Mouse (Mus musculus): ENCODE measurements around the gene Tanc1. TPM values are rescaled to one million over a fixed set of nuclear protein-coding genes. Genes with fewer than 3 reads are reported as not detected.

Gene Tanc1
- polyA plus RNA-seq, 1 experiment from 2014 or later = 40.7 TPM

- no peaks in the 10 kb centered on the region for H3K9me3 ChIP-seq
- H3K4me1 ChIP-seq = peaks cover 71% of the 10 kb centered on the region
- no peak for DNase-seq (ENCODE audit: low spot score)
- no peaks in the 10 kb centered on the region for H3K27me3 ChIP-seq (ENCODE audit: insufficient read depth, poor library complexity, severe bottlenecking)
- H3K36me3 ChIP-seq = no peaks in the 10 kb centered on the region
- H3K27ac ChIP-seq = no peak overlapping the region
- 83% methylated on average over 8 of the region's 8 CpGs for WGBS
- no peak overlapping the region for H3K4me3 ChIP-seq
Observed at GRCm38 (mm10) chr2:59642722-59643121, 30.9 kb downstream of the Tanc1 start.

- H3K4me3 ChIP-seq = no peak overlapping the region
- no peak for DNase-seq (ENCODE audit: low spot score)
- H3K27ac ChIP-seq = no peak overlapping the region
- no peaks in the 10 kb centered on the region for H3K9me3 ChIP-seq
- H3K27me3 ChIP-seq (ENCODE audit: insufficient read depth, poor library complexity, severe bottlenecking) = no peaks in the 10 kb centered on the region
- H3K36me3 ChIP-seq = no peaks in the 10 kb centered on the region
- H3K4me1 ChIP-seq = peaks cover 73% of the 10 kb centered on the region
- 45% methylated on average over 5 of the region's 5 CpGs for WGBS
Observed at GRCm38 (mm10) chr2:59644816-59645215, 33.0 kb downstream of the Tanc1 start.

DNA sequence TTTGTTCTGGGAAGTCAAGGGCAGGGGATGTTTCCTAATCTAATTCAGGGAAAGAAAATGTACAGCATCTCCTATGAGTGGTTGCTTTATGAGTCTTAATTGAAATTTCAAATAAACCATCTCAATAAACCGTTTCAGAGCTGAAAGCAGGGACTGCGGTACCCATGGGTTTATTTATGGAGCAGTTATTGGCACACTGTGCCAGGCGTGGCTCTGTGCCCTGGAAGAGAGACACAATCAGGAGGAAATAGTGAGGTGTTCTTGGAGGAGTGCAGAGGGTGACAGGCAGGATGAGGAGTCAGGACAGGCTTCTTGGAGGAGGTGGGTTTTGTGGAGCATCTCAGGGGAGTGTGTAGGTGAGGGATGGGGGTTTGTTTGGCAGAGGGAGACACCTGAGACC lies 33.7 kb downstream of the Tanc1 start:
- WGBS = 75% methylated on average over 3 of the region's 3 CpGs
- DNase-seq (ENCODE audit: low spot score) = no peak
- Histone ChIP-seq H3K27ac (0 out of 2 replicates have a peak overlapping the region, but pooled peaks have one; percentile 11), H3K27me3 (ENCODE audit: insufficient read depth, poor library complexity, severe bottlenecking) (no peaks in the 10 kb centered on the region), H3K9me3 (no peaks in the 10 kb centered on the region), H3K4me1 (peaks cover 72% of the 10 kb centered on the region), H3K4me3 (no peak overlapping the region), H3K36me3 (no peaks in the 10 kb centered on the region)

GRCm38 (mm10) chr2:59646740-59647390 lies 35.0 kb downstream of the Tanc1 start:
- Histone ChIP-seq H3K27ac (no peak overlapping the region), H3K4me1 (peaks cover 63% of the 10 kb centered on the region), H3K27me3 (ENCODE audit: insufficient read depth, poor library complexity, severe bottlenecking) (no peaks in the 10 kb centered on the region), H3K4me3 (no peak overlapping the region), H3K36me3 (peaks cover 3% of the 10 kb centered on the region; the same call in 1 of the 2 replicates), H3K9me3 (no peaks in the 10 kb centered on the region)
- WGBS = 77% methylated on average over 20 of the region's 20 CpGs
- DNase-seq (ENCODE audit: low spot score) = no peak

GRCm38 (mm10) chr2:59648444-59648843 lies 36.6 kb downstream of the Tanc1 start:
- Histone ChIP-seq H3K9me3 (no peaks in the 10 kb centered on the region), H3K4me1 (peaks cover 63% of the 10 kb centered on the region), H3K27me3 (ENCODE audit: insufficient read depth, poor library complexity, severe bottlenecking) (no peaks in the 10 kb centered on the region), H3K27ac (peak overlapping the region; percentile 47; the same call in 1 of the 2 replicates), H3K4me3 (no peak overlapping the region), H3K36me3 (peaks cover 3% of the 10 kb centered on the region; the same call in 1 of the 2 replicates)
- DNase-seq (ENCODE audit: low spot score) = no peak
- 25% methylated on average over 12 of the region's 12 CpGs for WGBS

- DNase-seq (ENCODE audit: low spot score) = no peak
- Histone ChIP-seq H3K36me3 (peaks cover 6% of the 10 kb centered on the region; the same call in 1 of the 2 replicates), H3K27ac (no peak overlapping the region), H3K4me1 (peaks cover 56% of the 10 kb centered on the region), H3K4me3 (no peak overlapping the region), H3K27me3 (ENCODE audit: insufficient read depth, poor library complexity, severe bottlenecking) (no peaks in the 10 kb centered on the region), H3K9me3 (no peaks in the 10 kb centered on the region)
- WGBS = 90% methylated on average over 8 of the region's 8 CpGs
Observed at GRCm38 (mm10) chr2:59651801-59652200, 40.0 kb downstream of the Tanc1 start.

- Histone ChIP-seq H3K27me3 (ENCODE audit: insufficient read depth, poor library complexity, severe bottlenecking) (no peaks in the 10 kb centered on the region), H3K36me3 (peaks cover 9% of the 10 kb centered on the region; the same call in 1 of the 2 replicates), H3K27ac (no peak overlapping the region), H3K9me3 (no peaks in the 10 kb centered on the region), H3K4me1 (peaks cover 53% of the 10 kb centered on the region), H3K4me3 (no peak overlapping the region)
- no peak for DNase-seq (ENCODE audit: low spot score)
- 64% methylated on average over 5 of the region's 5 CpGs for WGBS
Observed at GRCm38 (mm10) chr2:59652702-59653101, 40.9 kb downstream of the Tanc1 start.

DNA sequence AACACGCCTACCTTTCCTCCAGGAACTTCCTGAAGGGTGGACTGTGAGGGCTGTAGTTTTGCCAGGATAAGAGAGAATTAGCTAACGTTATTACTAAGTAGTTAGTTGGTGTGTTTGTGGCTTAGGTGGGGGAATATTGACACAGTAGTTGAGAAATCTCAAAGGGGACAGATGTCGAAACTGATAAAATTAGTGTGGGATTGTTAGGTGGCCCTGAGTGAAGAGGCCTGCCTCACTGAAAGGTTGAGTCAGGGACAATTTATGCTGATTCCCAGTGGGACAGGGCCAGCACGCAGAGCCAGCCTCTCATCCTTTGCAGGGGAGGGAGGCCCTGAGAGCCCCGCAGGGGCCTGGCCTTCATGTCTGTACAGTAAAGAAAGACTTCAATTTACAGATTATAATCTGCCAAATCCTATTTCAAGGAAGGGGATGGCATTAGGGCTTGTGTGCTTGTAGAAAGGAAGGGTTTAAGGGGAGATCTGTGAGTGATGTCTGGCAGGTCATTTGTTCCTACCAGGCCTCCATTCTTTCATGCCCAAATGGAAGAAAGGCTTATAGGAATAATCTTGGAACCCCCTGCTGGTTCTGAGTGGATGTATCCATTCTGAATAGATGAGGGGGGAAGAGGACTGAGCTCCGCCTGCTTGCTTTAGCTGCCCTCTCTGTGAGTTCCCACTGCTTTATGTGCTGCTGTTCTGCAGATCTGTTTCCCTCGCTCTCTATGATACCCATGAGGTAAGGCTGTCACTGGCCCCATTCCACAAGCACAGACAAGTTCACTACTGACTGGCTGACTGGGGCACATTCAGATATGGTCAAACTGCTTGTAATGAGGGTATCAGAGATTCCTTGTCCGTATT lies 41.7 kb downstream of the Tanc1 start:
- Histone ChIP-seq H3K36me3 (peaks cover 9% of the 10 kb centered on the region; the same call in 1 of the 2 replicates), H3K9me3 (no peaks in the 10 kb centered on the region), H3K27me3 (ENCODE audit: insufficient read depth, poor library complexity, severe bottlenecking) (no peaks in the 10 kb centered on the region), H3K4me3 (no peak overlapping the region), H3K4me1 (peaks cover 49% of the 10 kb centered on the region), H3K27ac (peak overlapping the region; percentile 39; the same call in 1 of the 2 replicates)
- DNase-seq (ENCODE audit: low spot score) = no peak
- 48% methylated on average over 8 of the region's 8 CpGs for WGBS

- Histone ChIP-seq H3K27ac (no peak overlapping the region), H3K9me3 (no peaks in the 10 kb centered on the region), H3K36me3 (peaks cover 9% of the 10 kb centered on the region; the same call in 1 of the 2 replicates), H3K4me1 (peaks cover 57% of the 10 kb centered on the region), H3K27me3 (ENCODE audit: insufficient read depth, poor library complexity, severe bottlenecking) (no peaks in the 10 kb centered on the region), H3K4me3 (no peak overlapping the region)
- WGBS = 60% methylated on average over 7 of the region's 7 CpGs
- DNase-seq (ENCODE audit: low spot score) = no peak
Observed at GRCm38 (mm10) chr2:59655471-59655870, 43.6 kb downstream of the Tanc1 start.

GRCm38 (mm10) chr2:59656680-59657079 lies 44.8 kb downstream of the Tanc1 start:
- H3K4me3 ChIP-seq = no peak overlapping the region
- H3K27ac ChIP-seq = no peak overlapping the region
- WGBS = 53% methylated on average over 5 of the region's 5 CpGs
- no peak for DNase-seq (ENCODE audit: low spot score)
- H3K4me1 ChIP-seq = peaks cover 69% of the 10 kb centered on the region
- peaks cover 6% of the 10 kb centered on the region; the same call in 1 of the 2 replicates for H3K36me3 ChIP-seq
- no peaks in the 10 kb centered on the region for H3K27me3 ChIP-seq (ENCODE audit: insufficient read depth, poor library complexity, severe bottlenecking)
- no peaks in the 10 kb centered on the region for H3K9me3 ChIP-seq

DNA sequence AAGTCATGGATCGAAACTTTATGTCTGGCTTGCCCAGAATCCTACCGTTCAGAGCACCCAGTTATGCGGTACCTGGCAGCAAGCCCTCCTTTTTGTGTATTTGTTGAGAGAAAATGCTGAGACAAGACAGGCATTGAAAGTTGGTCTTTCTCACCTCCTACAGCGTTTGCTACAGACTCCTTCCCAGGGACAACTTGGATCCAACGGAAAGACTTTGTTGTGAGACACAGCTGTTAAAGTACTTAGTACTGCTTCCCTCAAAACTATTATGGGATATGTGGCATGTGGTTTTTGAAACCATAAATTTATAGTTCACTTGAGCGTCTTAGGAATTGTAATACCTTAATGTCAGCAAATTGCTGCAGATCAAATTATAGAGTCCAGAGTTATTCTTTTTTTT lies 47.8 kb downstream of the Tanc1 start:
- no peak overlapping the region for H3K4me3 ChIP-seq
- DNase-seq (ENCODE audit: low spot score) = no peak
- no peaks in the 10 kb centered on the region for H3K27me3 ChIP-seq (ENCODE audit: insufficient read depth, poor library complexity, severe bottlenecking)
- peaks cover 6% of the 10 kb centered on the region; the same call in 1 of the 2 replicates for H3K36me3 ChIP-seq
- peaks cover 68% of the 10 kb centered on the region for H3K4me1 ChIP-seq
- H3K9me3 ChIP-seq = no peaks in the 10 kb centered on the region
- WGBS = 79% methylated on average over 6 of the region's 6 CpGs
- H3K27ac ChIP-seq = no peak overlapping the region

DNA sequence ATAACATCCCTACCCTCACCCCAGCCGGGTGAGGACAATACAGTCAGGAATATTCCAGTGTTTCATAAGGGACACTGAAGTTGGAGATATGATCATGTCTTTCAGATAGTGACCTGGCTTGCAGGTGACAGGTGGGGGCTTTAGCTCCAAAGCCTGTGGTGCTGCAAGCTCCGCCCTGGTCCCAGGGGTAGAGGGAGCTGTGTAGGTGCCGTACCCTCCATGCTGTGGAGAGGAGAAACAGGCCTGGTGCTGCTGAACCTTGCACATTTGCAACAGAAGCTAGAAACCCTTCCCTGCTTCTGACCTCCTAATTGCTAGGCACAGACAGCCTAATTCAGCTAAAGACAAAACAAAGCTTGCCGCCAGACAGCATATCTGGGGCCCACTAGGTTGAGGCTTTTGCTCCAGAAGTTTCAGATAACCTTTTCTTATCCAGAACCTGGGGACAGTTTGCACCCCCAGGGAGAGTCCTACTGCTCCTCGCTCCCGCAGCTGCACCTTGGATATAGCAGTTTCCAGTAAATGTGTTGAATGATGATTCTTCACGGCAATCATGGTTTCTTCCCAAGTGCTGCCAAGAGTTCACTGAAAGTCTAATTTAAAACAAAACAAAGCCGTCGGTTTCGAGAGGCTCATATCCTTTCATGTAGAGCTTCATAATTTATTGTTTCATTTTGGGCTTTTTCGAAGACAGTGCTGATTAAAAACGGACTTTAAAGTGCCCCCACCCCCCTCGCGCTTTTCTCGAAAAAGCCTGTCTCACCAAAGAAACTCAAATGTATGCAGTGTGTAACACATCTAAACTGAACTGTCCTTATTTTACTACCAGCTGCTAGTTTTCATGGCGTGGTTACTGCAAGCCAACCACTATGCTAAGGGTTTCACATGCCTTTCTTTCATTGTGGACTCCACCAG lies 49.3 kb downstream of the Tanc1 start:
- Histone ChIP-seq H3K9me3 (no peaks in the 10 kb centered on the region), H3K4me3 (no peak overlapping the region), H3K4me1 (peaks cover 64% of the 10 kb centered on the region), H3K27me3 (ENCODE audit: insufficient read depth, poor library complexity, severe bottlenecking) (no peaks in the 10 kb centered on the region), H3K27ac (peak overlapping the region; percentile 71), H3K36me3 (peaks cover 3% of the 10 kb centered on the region; the same call in 1 of the 2 replicates)
- whole genome bisulfite sequencing = 52% methylated on average over 16 of the region's 16 CpGs
- no peak for DNase-seq (ENCODE audit: low spot score)
